Mouse (Mus musculus) kidney, adult 2 months (tissue): ENCODE data around the gene Myo6. TPM values are rescaled to one million over a fixed set of nuclear protein-coding genes. Genes with fewer than 3 reads are reported as not detected.

Source experiments
- DNase-seq: peaks from one replicate; pipeline ENCODE4 v3.0.0; 2021
- H3K27ac ChIP-seq: fragments of 200-500 bp; 2 replicates; pipeline ENCODE4 v1.5.1; 2012; ENCODE audit warnings: low read depth, low read length, control low read depth, inconsistent platforms; ENCODE audit not compliant: insufficient read depth
- H3K27me3 ChIP-seq: fragments of 200-500 bp; replicated peaks from 2 replicates; pipeline ENCODE4 v1.6.1; 2012; ENCODE audit warnings: mild to moderate bottlenecking, moderate library complexity, low read length, inconsistent platforms; ENCODE audit not compliant: control insufficient read depth, insufficient read depth
- H3K36me3 ChIP-seq: fragments of 200-500 bp; 2 replicates; pipeline ENCODE4 v1.6.1; 2012; ENCODE audit warnings: mild to moderate bottlenecking, moderate library complexity, low read length, inconsistent platforms; ENCODE audit not compliant: control insufficient read depth, insufficient read depth
- H3K4me1 ChIP-seq: fragments of 200-500 bp; 2 replicates; pipeline ENCODE4 v1.6.1; 2011; ENCODE audit warnings: low read length; ENCODE audit not compliant: control insufficient read depth, insufficient read depth
- H3K4me3 ChIP-seq: fragments of 200-500 bp; 2 replicates; pipeline ENCODE4 v1.5.1; 2011; ENCODE audit warnings: mild to moderate bottlenecking, low read depth, low read length, control low read depth; ENCODE audit not compliant: insufficient read depth
- CTCF ChIP-seq: fragments of 200-500 bp; conservative IDR thresholded peaks from 2 replicates; pipeline ENCODE4 v1.5.1; 2011; ENCODE audit warnings: low read depth, mild to moderate bottlenecking, control low read depth, low read length, moderate library complexity, mixed read lengths; ENCODE audit not compliant: insufficient read depth, insufficient read length
- POLR2A ChIP-seq: fragments of 200-500 bp; IDR thresholded peaks from one replicate; pipeline ENCODE4 v1.6.1; 2011; ENCODE audit warnings: low read depth, low read length, control low read depth
- WGBS: fragments of 180-500 bp; shearing (Covaris S2); methylation state at CpG from one replicate; pipeline ENCODE4 v1.1.7; 2018; 5-methylcytosine and 5-hydroxymethylcytosine counted together
- polyA plus RNA-seq: library from polyadenylated mRNA; depleted of rRNA; stranded (reverse); fragments of >200 nt; gene quantifications from 2 replicates; pipeline ENCODE4 v1.2.3, GENCODE M21; 2012

Myo6 gene
- polyA plus RNA-seq, 1 experiment = 76.4 TPM

DNA sequence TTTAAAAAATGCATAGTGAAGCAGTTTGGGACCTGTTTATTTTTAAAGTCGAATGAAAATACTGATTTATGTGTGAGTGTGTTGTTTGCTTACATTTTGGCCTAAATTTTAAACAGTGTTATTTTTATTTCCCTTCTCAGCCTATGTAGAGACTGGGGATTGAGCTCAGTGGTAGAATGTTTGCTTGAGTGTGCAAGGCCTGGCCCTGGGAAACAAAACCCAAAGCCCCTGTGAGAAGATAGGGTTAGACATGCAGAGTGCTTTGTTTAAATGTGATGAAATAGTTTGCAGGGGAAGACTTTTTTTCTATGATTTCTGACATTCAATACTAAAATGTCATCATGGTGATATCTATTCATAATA lies 110.9 kb downstream of the Myo6 start:
- no peak overlapping the region for H3K4me3 ChIP-seq
- H3K36me3 ChIP-seq = peaks cover 14% of the 10 kb centered on the region
- TF ChIP-seq CTCF (no peak), POLR2A (no peak)
- no peak for DNase-seq
- H3K27me3 ChIP-seq = no peaks in the 10 kb centered on the region; the same call in 1 of the 2 replicates
- no peak overlapping the region for H3K27ac ChIP-seq
- no peaks in the 10 kb centered on the region for H3K4me1 ChIP-seq
- 69% methylated on average over 1 of the region's 1 CpGs for WGBS

DNA sequence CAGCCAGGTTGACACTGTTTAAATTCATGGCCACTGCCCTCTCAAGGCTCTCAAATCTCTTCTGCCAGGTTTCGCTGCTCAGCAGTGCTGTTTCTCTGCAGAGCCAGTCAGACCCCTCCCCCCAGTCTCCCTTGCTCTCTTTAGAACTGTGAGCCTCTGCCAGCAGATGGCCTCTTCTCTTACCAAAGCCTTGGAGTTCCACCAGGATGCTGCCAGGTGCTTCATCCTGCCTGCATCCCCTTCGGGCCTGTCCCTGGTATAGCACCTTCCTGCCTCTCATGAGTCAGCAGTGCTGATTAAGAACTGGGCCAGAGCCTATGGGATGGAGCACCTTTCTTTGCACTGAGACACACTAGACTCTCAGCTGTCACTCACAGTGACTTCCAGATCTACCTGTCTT lies 112.3 kb downstream of the Myo6 start:
- Histone ChIP-seq H3K4me3 (no peak overlapping the region), H3K36me3 (peaks cover 15% of the 10 kb centered on the region)
- 67% methylated on average over 2 of the region's 2 CpGs for WGBS

GRCm38 (mm10) chr9:80277770-80278169 lies 112.9 kb downstream of the Myo6 start:
- Histone ChIP-seq H3K36me3 (peaks cover 13% of the 10 kb centered on the region), H3K4me3 (no peak overlapping the region), H3K4me1 (no peaks in the 10 kb centered on the region), H3K27ac (no peak overlapping the region), H3K27me3 (no peaks in the 10 kb centered on the region; the same call in 1 of the 2 replicates)
- WGBS = 87% methylated on average over 6 of the region's 6 CpGs
- no peak for TF ChIP-seq CTCF
- no peak for TF ChIP-seq POLR2A
- no peak for DNase-seq

More for the DNA sequence above, 112.3 kb downstream of the Myo6 start:
- Histone ChIP-seq H3K4me1 (no peaks in the 10 kb centered on the region), H3K27me3 (no peaks in the 10 kb centered on the region; the same call in 1 of the 2 replicates), H3K27ac (no peak overlapping the region)
- TF ChIP-seq CTCF (no peak), POLR2A (no peak)
- no peak for DNase-seq

GRCm38 (mm10) chr9:80280724-80281123 lies 115.9 kb downstream of the Myo6 start:
- Histone ChIP-seq H3K36me3 (peaks cover 18% of the 10 kb centered on the region), H3K4me3 (no peak overlapping the region), H3K4me1 (no peaks in the 10 kb centered on the region), H3K27ac (no peak overlapping the region), H3K27me3 (no peaks in the 10 kb centered on the region; the same call in 1 of the 2 replicates)
- DNase-seq = no peak
- WGBS = 96% methylated on average over 1 of the region's 1 CpGs
- TF ChIP-seq POLR2A (no peak), CTCF (no peak)

- DNase-seq = no peak
- WGBS = 98% methylated on average over 3 of the region's 3 CpGs
- TF ChIP-seq POLR2A (no peak), CTCF (no peak)
- Histone ChIP-seq H3K27ac (no peak overlapping the region), H3K36me3 (peaks cover 23% of the 10 kb centered on the region), H3K27me3 (no peaks in the 10 kb centered on the region; the same call in 1 of the 2 replicates), H3K4me1 (no peaks in the 10 kb centered on the region), H3K4me3 (no peak overlapping the region)
These were observed 117.6 kb downstream of the Myo6 start for GRCm38 (mm10) chr9:80282426-80282825.

GRCm38 (mm10) chr9:80284539-80285174 lies 119.8 kb downstream of the Myo6 start:
- no peaks in the 10 kb centered on the region for H3K4me1 ChIP-seq
- peaks cover 24% of the 10 kb centered on the region for H3K36me3 ChIP-seq
- DNase-seq = no peak
- 88% methylated on average over 2 of the region's 2 CpGs for WGBS
- no peak overlapping the region for H3K4me3 ChIP-seq
- TF ChIP-seq POLR2A = no peak
- TF ChIP-seq CTCF = no peak
- H3K27me3 ChIP-seq = no peaks in the 10 kb centered on the region; the same call in 1 of the 2 replicates
- H3K27ac ChIP-seq = no peak overlapping the region

- H3K4me3 ChIP-seq = no peak overlapping the region
- H3K36me3 ChIP-seq = peaks cover 24% of the 10 kb centered on the region
These were observed 122.0 kb downstream of the Myo6 start for GRCm38 (mm10) chr9:80286845-80287244.

More at GRCm38 (mm10) chr9:80286845-80287244, 122.0 kb downstream of the Myo6 start:
- Histone ChIP-seq H3K27me3 (no peaks in the 10 kb centered on the region), H3K4me1 (no peaks in the 10 kb centered on the region), H3K27ac (no peak overlapping the region)
- DNase-seq = no peak
- TF ChIP-seq POLR2A = no peak
- WGBS = 93% methylated on average over 7 of the region's 7 CpGs
